ENCODE assay signal across 7 mouse cellular contexts in genomic region chr11:5762633-5762982, GRCm38 (mm10). TPM values are rescaled to one million over a fixed set of nuclear protein-coding genes. Genes with fewer than 3 reads are reported as not detected.
DNase-seq lines count a peak whose midpoint lies in the region; ATAC-seq lines count a peak whose summit lies in the region.

No protein-coding gene starts in this region.

- no peak for DNase-seq in adrenal gland, postnatal 25 days
- DNase-seq in adipocyte (ENCODE audit: low spot score): no peak

- peaks cover 55% of the 10 kb centered on the region for H3K4me1 ChIP-seq in megakaryocyte, embryonic 14.5 days
- H3K4me1 ChIP-seq in forebrain, embryonic 12.5 days: peaks cover 13% of the 10 kb centered on the region
- peaks cover 20% of the 10 kb centered on the region for H3K4me1 ChIP-seq in liver, embryonic 12.5 days
- H3K4me1 ChIP-seq in stomach, embryonic 16.5 days (ENCODE audit: control insufficient read depth, insufficient read depth, low read length): peaks cover 5% of the 10 kb centered on the region; the same call in 1 of the 2 replicates

- H3K27me3 ChIP-seq in megakaryocyte, embryonic 14.5 days (replicated peaks): no peaks in the 10 kb centered on the region
- no peaks in the 10 kb centered on the region for H3K27me3 ChIP-seq in forebrain, embryonic 12.5 days
- no peaks in the 10 kb centered on the region for H3K27me3 ChIP-seq in liver, embryonic 12.5 days (replicated peaks)
- H3K27me3 ChIP-seq in stomach, embryonic 16.5 days (ENCODE audit: control insufficient read depth, insufficient read depth, low read length): no peaks in the 10 kb centered on the region

- no peaks in the 10 kb centered on the region for H3K9me3 ChIP-seq in megakaryocyte, embryonic 14.5 days
- no peaks in the 10 kb centered on the region for H3K9me3 ChIP-seq in forebrain, embryonic 12.5 days
- H3K9me3 ChIP-seq in liver, embryonic 12.5 days (replicated peaks): no peaks in the 10 kb centered on the region
- H3K9me3 ChIP-seq in stomach, embryonic 16.5 days (replicated peaks; ENCODE audit: control insufficient read depth, low read length): no peaks in the 10 kb centered on the region

- peak overlapping the region; percentile 68 for H3K4me2 ChIP-seq in forebrain, embryonic 12.5 days
- H3K4me2 ChIP-seq in liver, embryonic 12.5 days: peak overlapping the region; percentile 82
- peak overlapping the region; percentile 80 for H3K4me2 ChIP-seq in stomach, embryonic 16.5 days (ENCODE audit: low read depth, low read length)

- peak overlapping the region; percentile 91 for H3K27ac ChIP-seq in forebrain, embryonic 12.5 days
- H3K27ac ChIP-seq in liver, embryonic 12.5 days: peak overlapping the region; percentile 94
- peak overlapping the region; percentile 98 for H3K27ac ChIP-seq in stomach, embryonic 16.5 days (ENCODE audit: low read length)

- 19% methylated on average over 6 of the region's 6 CpGs for WGBS in forebrain, embryonic 12.5 days
- 7% methylated on average over 6 of the region's 6 CpGs for WGBS in liver, embryonic 12.5 days (ENCODE audit: insufficient replicate concordance)
- WGBS in stomach, embryonic 16.5 days: 21% methylated on average over 6 of the region's 6 CpGs

- peaks cover 13% of the 10 kb centered on the region for H3K36me3 ChIP-seq in megakaryocyte, embryonic 14.5 days (replicated peaks; ENCODE audit: low read length)
- H3K36me3 ChIP-seq in forebrain, embryonic 12.5 days (replicated peaks): no peaks in the 10 kb centered on the region
- peaks cover 4% of the 10 kb centered on the region; the same call in 1 of the 2 replicates for H3K36me3 ChIP-seq in liver, embryonic 12.5 days
- H3K36me3 ChIP-seq in stomach, embryonic 16.5 days (ENCODE audit: control insufficient read depth, insufficient read depth, low read length): no peaks in the 10 kb centered on the region

- H3K9ac ChIP-seq in forebrain, embryonic 12.5 days: peak overlapping the region; percentile 86
- peak overlapping the region; percentile 93 for H3K9ac ChIP-seq in liver, embryonic 12.5 days
- H3K9ac ChIP-seq in stomach, embryonic 16.5 days (ENCODE audit: low read length): peak overlapping the region; percentile 95

- no peak for ATAC-seq in megakaryocyte, adult 5-6 weeks (ENCODE audit: poor library complexity, severe bottlenecking)
- peak; percentile 66 for ATAC-seq in forebrain, embryonic 12.5 days (ENCODE audit: low FRiP score)
- peak; percentile 32; the same call in 1 of the 2 replicates for ATAC-seq in liver, embryonic 12.5 days
- ATAC-seq in stomach, embryonic 16.5 days (ENCODE audit: insufficient read depth, low FRiP score): no peak

- peak overlapping the region; percentile 99 for H3K4me3 ChIP-seq in megakaryocyte, embryonic 14.5 days (replicated peaks)
- peak overlapping the region; percentile 75 for H3K4me3 ChIP-seq in forebrain, embryonic 12.5 days (replicated peaks)
- H3K4me3 ChIP-seq in liver, embryonic 12.5 days: peak overlapping the region; percentile 88
- H3K4me3 ChIP-seq in stomach, embryonic 16.5 days (replicated peaks; ENCODE audit: low read length): peak overlapping the region; percentile 86

RNA-seq across cellular contexts. Expression of gene Urgcp, which starts 0.4 kb away (rescaled TPM):
- polyA plus RNA-seq in megakaryocyte, embryonic 14.5 days (2012; ENCODE audit: insufficient read depth, low replicate concordance): 6.8 and 10.2 TPM in 2 replicates
- total RNA-seq in megakaryocyte, adult 5-6 weeks (2015): 4.1 and 4.5 TPM in 2 replicates
- 7.5 and 8.7 TPM in 2 replicates for total RNA-seq in megakaryocyte, adult 5-6 weeks (2017)
- 24.8 and 26.2 TPM in 2 replicates for polyA plus RNA-seq in forebrain, embryonic 12.5 days (2016; fragmentation: Nextera tagmentation; extraction: Ambion mirVana)
- 13.4 and 14.6 TPM in 2 replicates for polyA plus RNA-seq in liver, embryonic 12.5 days (2016; fragmentation: Nextera tagmentation; extraction: Ambion mirVana)
- 24.9 and 25.3 TPM in 2 replicates for polyA plus RNA-seq in stomach, embryonic 16.5 days (2015; fragmentation: Nextera tagmentation; extraction: Ambion mirVana)
- 33.8 and 58.8 TPM in 2 replicates for total RNA-seq in adrenal gland, postnatal 25 days (2021)

RNA-seq across cellular contexts. Expression of gene Dbnl, which starts 25.7 kb away (rescaled TPM):
- polyA plus RNA-seq in megakaryocyte, embryonic 14.5 days (2012; ENCODE audit: insufficient read depth, low replicate concordance): 63.4 and 117 TPM in 2 replicates
- total RNA-seq in megakaryocyte, adult 5-6 weeks (2015): 84.5 and 90.0 TPM in 2 replicates
- total RNA-seq in megakaryocyte, adult 5-6 weeks (2017): 176 and 179 TPM in 2 replicates
- 137 and 140 TPM in 2 replicates for polyA plus RNA-seq in forebrain, embryonic 12.5 days (2016; fragmentation: Nextera tagmentation; extraction: Ambion mirVana)
- 71.6 and 72.0 TPM in 2 replicates for polyA plus RNA-seq in liver, embryonic 12.5 days (2016; fragmentation: Nextera tagmentation; extraction: Ambion mirVana)
- 113 and 124 TPM in 2 replicates for polyA plus RNA-seq in stomach, embryonic 16.5 days (2015; fragmentation: Nextera tagmentation; extraction: Ambion mirVana)
- 66.2 and 77.8 TPM in 2 replicates for total RNA-seq in adrenal gland, postnatal 25 days (2021)

RNA-seq across cellular contexts. Expression of gene Pgam2, which starts 40.9 kb away (rescaled TPM):
- polyA plus RNA-seq in megakaryocyte, embryonic 14.5 days (2012; ENCODE audit: insufficient read depth, low replicate concordance): not detected in 2 replicates
- not detected in 2 replicates for total RNA-seq in megakaryocyte, adult 5-6 weeks (2015)
- not detected in 2 replicates for total RNA-seq in megakaryocyte, adult 5-6 weeks (2017)
- 2.5 and 3.7 TPM in 2 replicates for polyA plus RNA-seq in forebrain, embryonic 12.5 days (2016; fragmentation: Nextera tagmentation; extraction: Ambion mirVana)
- 1.7 TPM in 2 replicates for polyA plus RNA-seq in liver, embryonic 12.5 days (2016; fragmentation: Nextera tagmentation; extraction: Ambion mirVana)
- polyA plus RNA-seq in stomach, embryonic 16.5 days (2015; fragmentation: Nextera tagmentation; extraction: Ambion mirVana): 5.4 and 78.0 TPM in 2 replicates
- total RNA-seq in adrenal gland, postnatal 25 days (2021): not detected in 2 replicates

RNA-seq across cellular contexts. Expression of gene Mrps24, which starts 47.1 kb away (rescaled TPM):
- polyA plus RNA-seq in megakaryocyte, embryonic 14.5 days (2012; ENCODE audit: insufficient read depth, low replicate concordance): 173 and 222 TPM in 2 replicates
- 67.4 and 74.1 TPM in 2 replicates for total RNA-seq in megakaryocyte, adult 5-6 weeks (2015)
- 30.7 and 41.2 TPM in 2 replicates for total RNA-seq in megakaryocyte, adult 5-6 weeks (2017)
- polyA plus RNA-seq in forebrain, embryonic 12.5 days (2016; fragmentation: Nextera tagmentation; extraction: Ambion mirVana): 156 and 162 TPM in 2 replicates
- polyA plus RNA-seq in liver, embryonic 12.5 days (2016; fragmentation: Nextera tagmentation; extraction: Ambion mirVana): 143 and 149 TPM in 2 replicates
- 191 and 192 TPM in 2 replicates for polyA plus RNA-seq in stomach, embryonic 16.5 days (2015; fragmentation: Nextera tagmentation; extraction: Ambion mirVana)
- 144 and 186 TPM in 2 replicates for total RNA-seq in adrenal gland, postnatal 25 days (2021)

Comparison
In these comparisons a context has a peak if more than half of its experiments do, and no peak if none do; other contexts are left out.
1. ATAC-seq: peak in forebrain, embryonic 12.5 days (single experiment) and liver, embryonic 12.5 days (single experiment); none in megakaryocyte, adult 5-6 weeks (single experiment) and stomach, embryonic 16.5 days (single experiment).
2. Peak in every context shown above with its lines, with median percentiles within 50 percentile points of each other: H3K4me3 ChIP-seq, H3K27ac ChIP-seq, H3K4me2 ChIP-seq and H3K9ac ChIP-seq.